In genomic region chr6:52795029-52795841, GRCm38 (mm10) we compare ENCODE assay signal across 9 mouse cellular contexts.
A peak's percentile ranks its signal among the peaks of the same experiment; 100 is the strongest.
DNase-seq lines count a peak whose midpoint lies in the region; ATAC-seq and TF ChIP-seq lines count a peak whose summit lies in the region.
"Had no signal": no experiment of that assay in that cellular context is flagged by ENCODE, and none has a peak within 500 bp of the region (broad histone marks: within the 10 kb centered on the region; RNA-seq: fewer than 3 reads in every experiment).

No protein-coding gene starts in this region.

- peaks cover 48% of the 10 kb centered on the region for H3K4me1 ChIP-seq in embryonic facial prominence, embryonic 10.5 days
- peaks cover 51% of the 10 kb centered on the region for H3K4me1 ChIP-seq in limb, embryonic 11.5 days (ENCODE audit: control insufficient read depth, insufficient read depth, low read length)

- peak overlapping the region; percentile 46; the same call in 1 of the 2 replicates for H3K27ac ChIP-seq in gastrocnemius, adult 2 months
- peak overlapping the region; percentile 46; the same call in 1 of the 2 replicates for H3K27ac ChIP-seq in layer of hippocampus, adult 2 months
- peak overlapping the region; percentile 35; the same call in 1 of the 2 replicates for H3K27ac ChIP-seq in embryonic facial prominence, embryonic 10.5 days (replicated peaks)
- peak overlapping the region; percentile 78 for H3K27ac ChIP-seq in limb, embryonic 11.5 days (replicated peaks; ENCODE audit: low read depth, low read length)
- H3K27ac ChIP-seq: liver, embryonic 14.5 days had no signal

- no peaks in the 10 kb centered on the region for H3K27me3 ChIP-seq in embryonic facial prominence, embryonic 10.5 days (replicated peaks; ENCODE audit: low read depth, poor library complexity, severe bottlenecking)
- H3K27me3 ChIP-seq in limb, embryonic 11.5 days (ENCODE audit: control insufficient read depth, insufficient read depth, low read length): no peaks in the 10 kb centered on the region

- no peak overlapping the region; the same call in 1 of the 2 replicates for H3K4me2 ChIP-seq in limb, embryonic 11.5 days (ENCODE audit: low read depth, severe bottlenecking)

- TF ChIP-seq CTCF in gastrocnemius, adult 2 months (IDR thresholded peaks at IDR 0.05): no peak
- TF ChIP-seq CTCF in layer of hippocampus, adult 2 months (conservative IDR thresholded peaks at IDR 0.05): no peak

- H3K4me3 ChIP-seq in gastrocnemius, adult 2 months: no peak overlapping the region
- no peak overlapping the region for H3K4me3 ChIP-seq in layer of hippocampus, adult 2 months
- no peak overlapping the region for H3K4me3 ChIP-seq in embryonic facial prominence, embryonic 10.5 days
- no peak overlapping the region for H3K4me3 ChIP-seq in limb, embryonic 11.5 days (ENCODE audit: low read depth, low read length)

- no peak for DNase-seq in gastrocnemius, adult 2 months
- DNase-seq in gastrocnemius, postnatal 10 days: no peak
- DNase-seq in layer of hippocampus, adult 2 months (ENCODE audit: low spot score in 2 of 2): peak in 1 of 2 experiments; percentile 38
- no peak for DNase-seq in layer of hippocampus, postnatal 25 days (ENCODE audit: extremely low spot score in 1 of 2, low spot score in 1 of 2)
- no peak for DNase-seq in embryonic facial prominence, embryonic 10.5 days (ENCODE audit: low spot score)
- DNase-seq in limb, embryonic 11.5 days (ENCODE audit: low spot score): peak; percentile 50
- DNase-seq in urinary bladder, postnatal 36 days (ENCODE audit: low spot score in 2 of 2): no peak

- no peak overlapping the region for H3K9ac ChIP-seq in limb, embryonic 11.5 days (ENCODE audit: low read length)
- H3K9ac ChIP-seq: liver, embryonic 14.5 days had no signal

- no peak for ATAC-seq in limb, embryonic 11.5 days (ENCODE audit: insufficient number of reproducible peaks, low FRiP score, low TSS enrichment, low read depth)
- no peak for ATAC-seq in cerebellum, adult (ENCODE audit: insufficient number of reproducible peaks, low FRiP score, low TSS enrichment)

- no peaks in the 10 kb centered on the region for H3K36me3 ChIP-seq in embryonic facial prominence, embryonic 10.5 days (replicated peaks)
- H3K36me3 ChIP-seq in limb, embryonic 11.5 days (ENCODE audit: control insufficient read depth, insufficient read depth, low read length): no peaks in the 10 kb centered on the region

- 72% methylated on average over 16 of the region's 16 CpGs for WGBS in embryonic facial prominence, embryonic 10.5 days
- WGBS in limb, embryonic 11.5 days: 24% methylated on average over 16 of the region's 16 CpGs

- H3K9me3 ChIP-seq in embryonic facial prominence, embryonic 10.5 days: no peaks in the 10 kb centered on the region
- no peaks in the 10 kb centered on the region for H3K9me3 ChIP-seq in limb, embryonic 11.5 days (ENCODE audit: control insufficient read depth, low read length)

- intact Hi-C loops in gastrocnemius, adult 2 months (cut with DNase I): no loop called here
